Mouse (Mus musculus) kidney, adult 2 months (tissue): ENCODE measurements around the gene Zbtb9. TPM values are rescaled to one million over a fixed set of nuclear protein-coding genes. Genes with fewer than 3 reads are reported as not detected.

ENCODE experiments used
- DNase-seq: peaks from one replicate; pipeline ENCODE4 v3.0.0; 2021
- H3K27ac ChIP-seq: fragments of 200-500 bp; 2 replicates; pipeline ENCODE4 v1.5.1; 2012; ENCODE audit warnings: low read depth, low read length, control low read depth, inconsistent platforms; ENCODE audit not compliant: insufficient read depth
- H3K27me3 ChIP-seq: fragments of 200-500 bp; replicated peaks from 2 replicates; pipeline ENCODE4 v1.6.1; 2012; ENCODE audit warnings: mild to moderate bottlenecking, moderate library complexity, low read length, inconsistent platforms; ENCODE audit not compliant: control insufficient read depth, insufficient read depth
- H3K36me3 ChIP-seq: fragments of 200-500 bp; 2 replicates; pipeline ENCODE4 v1.6.1; 2012; ENCODE audit warnings: mild to moderate bottlenecking, moderate library complexity, low read length, inconsistent platforms; ENCODE audit not compliant: control insufficient read depth, insufficient read depth
- H3K4me1 ChIP-seq: fragments of 200-500 bp; 2 replicates; pipeline ENCODE4 v1.6.1; 2011; ENCODE audit warnings: low read length; ENCODE audit not compliant: control insufficient read depth, insufficient read depth
- H3K4me3 ChIP-seq: fragments of 200-500 bp; 2 replicates; pipeline ENCODE4 v1.5.1; 2011; ENCODE audit warnings: mild to moderate bottlenecking, low read depth, low read length, control low read depth; ENCODE audit not compliant: insufficient read depth
- CTCF ChIP-seq: fragments of 200-500 bp; conservative IDR thresholded peaks from 2 replicates; pipeline ENCODE4 v1.5.1; 2011; ENCODE audit warnings: low read depth, mild to moderate bottlenecking, control low read depth, low read length, moderate library complexity, mixed read lengths; ENCODE audit not compliant: insufficient read depth, insufficient read length
- POLR2A ChIP-seq: fragments of 200-500 bp; IDR thresholded peaks from one replicate; pipeline ENCODE4 v1.6.1; 2011; ENCODE audit warnings: low read depth, low read length, control low read depth
- WGBS: fragments of 180-500 bp; shearing (Covaris S2); methylation state at CpG from one replicate; pipeline ENCODE4 v1.1.7; 2018; 5-methylcytosine and 5-hydroxymethylcytosine counted together
- polyA plus RNA-seq: library from polyadenylated mRNA; depleted of rRNA; stranded (reverse); fragments of >200 nt; gene quantifications from 2 replicates; pipeline ENCODE4 v1.2.3, GENCODE M21; 2012

Zbtb9 gene
- polyA plus RNA-seq, 1 experiment = 6.5 TPM

DNA sequence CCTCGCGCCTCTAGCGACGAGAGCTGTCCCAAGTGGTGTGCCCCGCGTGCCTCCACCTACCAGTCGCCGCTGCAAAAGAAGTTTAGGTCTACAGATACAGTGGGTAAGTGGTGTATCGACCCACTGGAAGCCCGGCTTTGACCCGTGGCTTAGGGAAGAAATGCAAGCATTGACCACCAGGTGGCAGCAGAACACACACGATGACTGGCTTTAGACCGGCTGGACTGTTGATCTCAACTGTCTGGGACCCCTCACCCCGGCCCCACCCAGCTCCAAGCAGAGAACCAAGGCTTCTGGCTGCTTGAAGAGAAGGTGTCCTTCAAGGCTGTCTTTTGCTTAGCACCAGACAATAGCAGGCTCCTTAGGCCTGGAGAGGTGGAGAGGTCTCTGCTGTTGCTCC is 59.9 kb downstream of the Zbtb9 start:
- peak; percentile 70 for DNase-seq
- H3K27ac ChIP-seq = no peak overlapping the region
- H3K36me3 ChIP-seq = no peaks in the 10 kb centered on the region
- no peaks in the 10 kb centered on the region; the same call in 1 of the 2 replicates for H3K4me1 ChIP-seq
- WGBS = 2% methylated on average over 14 of the region's 14 CpGs
- no peaks in the 10 kb centered on the region for H3K27me3 ChIP-seq
- H3K4me3 ChIP-seq = no peak overlapping the region
- TF ChIP-seq CTCF (peak; percentile 93), POLR2A (no peak)

DNA sequence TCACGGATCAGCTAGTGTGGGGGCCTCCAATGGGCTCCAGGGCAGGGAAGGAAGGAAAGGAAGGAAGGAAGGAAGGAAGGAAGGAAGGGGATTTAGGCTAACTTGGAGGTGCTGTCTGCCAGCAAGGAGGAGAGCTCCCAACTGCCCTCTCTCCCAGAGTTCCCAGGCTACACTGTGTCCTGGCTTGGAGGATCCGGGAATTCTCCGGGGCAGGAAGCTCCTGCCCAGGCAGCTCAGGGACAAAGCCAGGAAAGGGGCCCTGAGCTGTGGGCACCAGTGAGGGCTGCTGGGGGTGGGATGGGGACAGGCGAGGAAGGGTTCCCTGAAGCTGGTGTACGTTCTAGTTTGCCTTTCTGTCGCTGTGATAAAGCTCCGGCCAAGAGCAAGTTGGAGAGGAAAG is 63.5 kb downstream of the Zbtb9 start:
- no peak for DNase-seq
- H3K36me3 ChIP-seq = no peaks in the 10 kb centered on the region
- 0 out of 2 replicates have a peak overlapping the region, but pooled peaks have one; percentile 12 for H3K27ac ChIP-seq
- no peak overlapping the region for H3K4me3 ChIP-seq
- 70% methylated on average over 7 of the region's 7 CpGs for WGBS
- TF ChIP-seq CTCF (no peak), POLR2A (no peak)
- H3K27me3 ChIP-seq = no peaks in the 10 kb centered on the region
- peaks cover 4% of the 10 kb centered on the region for H3K4me1 ChIP-seq

DNA sequence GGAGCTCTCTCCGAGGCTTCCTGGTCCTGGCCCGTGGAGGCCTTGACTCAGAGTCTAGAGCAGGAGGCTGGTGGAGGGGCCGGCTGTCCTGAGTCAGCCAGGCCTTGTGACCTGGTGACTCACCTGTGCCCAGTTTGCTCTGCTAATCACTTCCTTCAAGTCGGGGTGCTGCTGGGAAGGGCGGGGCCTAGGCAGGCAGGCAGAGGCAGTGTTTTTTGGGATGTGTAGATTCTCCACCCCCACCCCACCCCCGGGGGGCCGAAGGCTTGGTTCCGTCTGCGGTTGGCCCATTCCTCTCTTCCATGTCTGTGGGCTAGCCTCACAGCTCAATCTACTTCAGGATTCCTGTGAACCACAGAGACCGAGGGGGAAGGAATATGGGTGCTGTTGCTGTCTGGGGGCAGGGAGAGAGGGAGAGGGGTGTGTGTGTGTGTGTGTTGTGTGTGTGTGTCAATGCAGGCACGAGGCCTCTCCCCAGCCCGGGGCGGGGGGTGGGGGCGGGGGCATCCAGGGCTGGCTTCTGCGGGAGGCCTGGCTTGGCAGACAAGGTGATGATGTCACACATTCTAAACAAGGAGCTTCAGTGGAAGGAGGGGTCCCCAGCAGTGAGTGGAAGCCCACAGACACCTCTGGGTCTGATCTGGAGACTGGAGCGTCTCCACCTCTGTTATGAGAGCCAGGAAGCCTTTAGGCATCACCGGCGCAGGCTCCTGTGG is 65.5 kb downstream of the Zbtb9 start:
- no peak overlapping the region for H3K27ac ChIP-seq
- H3K36me3 ChIP-seq = no peaks in the 10 kb centered on the region
- DNase-seq = no peak
- H3K4me3 ChIP-seq = no peak overlapping the region
- 61% methylated on average over 18 of the region's 18 CpGs for WGBS
- no peak for TF ChIP-seq POLR2A
- no peak for TF ChIP-seq CTCF
- H3K27me3 ChIP-seq = no peaks in the 10 kb centered on the region
- peaks cover 7% of the 10 kb centered on the region for H3K4me1 ChIP-seq

DNA sequence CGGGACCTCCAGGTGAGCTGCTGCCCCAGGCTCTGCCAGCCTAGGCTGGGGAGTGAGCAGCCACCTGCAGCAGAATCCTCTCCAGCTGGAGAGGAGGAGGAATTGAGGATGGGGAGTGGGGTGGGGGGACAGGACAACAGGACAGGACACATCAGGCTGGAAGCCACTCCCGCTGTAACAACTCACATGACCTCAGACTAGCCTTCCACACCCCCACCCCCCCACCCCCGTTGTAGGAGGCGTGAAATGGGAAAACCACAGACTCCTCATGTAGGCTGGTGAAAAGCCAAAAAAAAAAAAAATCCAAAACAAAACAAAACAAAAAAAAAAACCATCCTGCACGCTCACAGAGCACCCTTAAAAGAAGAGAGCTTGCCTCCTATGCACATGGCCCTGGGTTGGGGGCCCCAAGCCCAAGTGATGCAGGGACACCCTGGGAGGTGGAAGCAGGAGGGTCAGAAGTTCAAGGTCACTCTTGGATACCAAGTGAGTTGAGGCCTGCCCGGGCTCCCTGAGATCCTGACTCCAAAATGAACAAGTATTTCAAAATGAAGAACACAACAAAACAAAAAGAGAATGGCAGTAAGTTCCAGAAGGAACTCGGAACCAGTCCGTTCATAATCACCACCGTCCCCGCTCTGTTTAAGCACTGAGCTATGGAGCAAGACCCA is 66.6 kb downstream of the Zbtb9 start:
- Histone ChIP-seq H3K4me1 (peaks cover 7% of the 10 kb centered on the region), H3K27ac (no peak overlapping the region; the same call in 1 of the 2 replicates), H3K27me3 (no peaks in the 10 kb centered on the region), H3K4me3 (no peak overlapping the region), H3K36me3 (no peaks in the 10 kb centered on the region)
- TF ChIP-seq CTCF = no peak
- TF ChIP-seq POLR2A = no peak
- no peak for DNase-seq
- WGBS = 67% methylated on average over 10 of the region's 10 CpGs

DNA sequence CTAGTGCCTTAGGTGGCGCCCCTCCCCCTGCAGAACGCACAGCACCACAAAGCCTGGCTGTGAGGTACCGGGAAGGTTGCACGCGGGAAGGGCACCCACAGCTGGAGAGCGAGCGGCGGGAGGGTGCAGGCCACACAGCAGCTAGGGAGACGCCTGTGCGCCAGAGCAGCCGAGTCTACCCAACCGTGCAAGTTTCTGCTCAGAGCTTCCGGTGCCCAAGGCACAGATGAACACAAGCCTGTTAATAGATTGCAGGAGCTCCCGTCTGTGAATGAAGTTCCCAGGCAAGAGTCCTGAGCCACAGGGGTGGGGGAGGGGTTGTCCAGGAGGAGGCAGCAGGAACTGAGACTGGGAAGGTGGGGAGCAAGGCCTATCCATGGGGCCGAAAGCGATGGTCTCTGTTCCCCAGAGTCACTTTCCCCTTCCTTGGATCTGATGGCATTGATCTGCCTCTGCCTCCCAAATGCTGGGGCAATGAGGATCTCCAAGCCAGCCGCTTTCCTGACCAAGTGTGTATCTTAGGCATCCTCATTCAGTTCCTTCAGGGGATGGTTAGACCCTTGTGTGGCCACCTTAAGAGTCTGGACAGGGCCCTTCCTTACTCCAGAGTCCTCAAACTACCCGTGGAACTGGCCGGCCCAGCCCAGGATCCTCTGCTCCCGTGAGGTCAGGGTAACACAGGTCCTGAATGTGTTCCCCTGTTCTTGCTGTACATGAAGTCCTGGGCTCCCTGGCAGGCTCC is 67.5 kb downstream of the Zbtb9 start:
- Histone ChIP-seq H3K4me3 (no peak overlapping the region), H3K27ac (peak overlapping the region; percentile 24; the same call in 1 of the 2 replicates), H3K36me3 (no peaks in the 10 kb centered on the region), H3K27me3 (no peaks in the 10 kb centered on the region), H3K4me1 (peaks cover 7% of the 10 kb centered on the region)
- 29% methylated on average over 20 of the region's 20 CpGs for WGBS
- TF ChIP-seq POLR2A (no peak), CTCF (no peak)
- DNase-seq = peak; percentile 77

DNA sequence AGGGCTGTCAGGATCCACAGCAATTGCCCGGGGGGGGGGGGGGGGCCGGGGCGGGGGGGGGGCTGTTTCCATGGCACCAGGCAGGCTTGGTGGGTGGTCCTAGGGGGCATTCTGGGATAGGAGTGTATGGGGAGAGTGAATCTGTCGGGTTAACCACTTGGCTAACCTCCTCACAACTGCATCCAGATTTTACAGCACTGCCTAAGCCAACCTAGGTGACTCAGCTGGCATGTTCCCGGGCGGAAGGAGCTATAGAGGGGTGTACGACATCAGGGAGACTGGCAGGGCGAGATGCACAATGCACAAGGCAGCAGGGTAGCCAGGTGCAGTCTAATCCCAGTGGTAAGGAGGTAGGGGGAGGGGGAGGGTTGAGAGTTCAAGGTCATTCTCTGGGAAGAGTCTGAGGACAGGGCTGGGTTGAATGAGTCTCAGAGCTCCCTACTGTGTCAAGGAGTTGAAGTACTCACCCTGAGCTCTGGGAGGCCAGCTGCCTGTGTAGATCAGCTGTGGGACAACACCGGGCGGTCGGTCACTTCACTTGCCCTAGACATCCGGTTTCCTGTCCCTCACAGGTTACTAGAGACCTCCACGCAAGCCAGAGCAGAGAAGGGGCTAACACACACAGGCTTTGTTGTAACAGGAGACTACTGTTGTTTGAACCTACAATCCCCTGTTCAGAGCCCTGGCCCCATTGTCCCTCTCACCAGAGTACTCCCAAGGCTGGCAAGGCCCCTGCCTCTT is 68.2 kb downstream of the Zbtb9 start:
- H3K27ac ChIP-seq = no peak overlapping the region
- 42% methylated on average over 13 of the region's 13 CpGs for WGBS

More for the DNA sequence above, 68.2 kb downstream of the Zbtb9 start:
- peaks cover 7% of the 10 kb centered on the region for H3K4me1 ChIP-seq
- DNase-seq = no peak
- TF ChIP-seq POLR2A = no peak
- TF ChIP-seq CTCF = no peak
- H3K27me3 ChIP-seq = no peaks in the 10 kb centered on the region
- H3K36me3 ChIP-seq = no peaks in the 10 kb centered on the region
- H3K4me3 ChIP-seq = no peak overlapping the region
